Mouse (Mus musculus): ENCODE data around the gene Zfp654.

GRCm38 (mm10) chr16:64852891-64853290, 1.4 kb upstream of the Zfp654 start:
- TF ChIP-seq HCFC1 (IDR thresholded peaks at IDR 0.05; ENCODE audit: borderline replicate concordance, insufficient read depth, low read length) (no peak), ZC3H11A (IDR thresholded peaks at IDR 0.05; ENCODE audit: borderline replicate concordance, low read depth, low read length) (no peak), ZNF384 (IDR thresholded peaks at IDR 0.05; ENCODE audit: low read depth, low read length) (no peak), CHD2 (IDR thresholded peaks at IDR 0.05; ENCODE audit: low read depth, low read length) (no peak)
